Mouse (Mus musculus) layer of hippocampus, postnatal 10 days (tissue): ENCODE results near the gene Rab22a. TPM values are rescaled to one million over a fixed set of nuclear protein-coding genes. Genes with fewer than 3 reads are reported as not detected.
A peak's percentile ranks its signal among the peaks of the same experiment; 100 is the strongest.
"Not testable (repeated sequence)": the region's sequence is repeated elsewhere in the genome, so short reads cannot be mapped to it uniquely, and the experiment has no call there.

Experiments
- DNase-seq, 2 experiments: peaks; one replicate each; pipeline ENCODE4 v3.0.0; 2021; ENCODE audit warnings: low spot score in 2 of 2
- long read RNA-seq: library from polyadenylated mRNA; stranded (forward); transcript quantifications from one replicate; pipeline ENCODE4 v2.0.0, GENCODE M21; 2023
- total RNA-seq, 2 experiments: library from RNA; stranded (reverse); gene quantifications; 2 replicates each; pipeline ENCODE4 v1.2.3; 2021

The Rab22a gene
- 10 to 100 TPM; 22.3 to 24.4 TPM for total RNA-seq
- long read RNA-seq, full-length matches to known transcripts: 22 of 26 reads
- long read RNA-seq, partial matches to known transcripts: 0 of 26 reads
- long read RNA-seq, other reads (novel, unspliced or antisense): 4 of 26 reads

GRCm38 (mm10) chr2:173659057-173659925 is at the start of gene Rab22a:
Rab22a (plus strand) TSS chr2:173659760.
- DNase-seq: peak; percentile 96 to 97

DNA sequence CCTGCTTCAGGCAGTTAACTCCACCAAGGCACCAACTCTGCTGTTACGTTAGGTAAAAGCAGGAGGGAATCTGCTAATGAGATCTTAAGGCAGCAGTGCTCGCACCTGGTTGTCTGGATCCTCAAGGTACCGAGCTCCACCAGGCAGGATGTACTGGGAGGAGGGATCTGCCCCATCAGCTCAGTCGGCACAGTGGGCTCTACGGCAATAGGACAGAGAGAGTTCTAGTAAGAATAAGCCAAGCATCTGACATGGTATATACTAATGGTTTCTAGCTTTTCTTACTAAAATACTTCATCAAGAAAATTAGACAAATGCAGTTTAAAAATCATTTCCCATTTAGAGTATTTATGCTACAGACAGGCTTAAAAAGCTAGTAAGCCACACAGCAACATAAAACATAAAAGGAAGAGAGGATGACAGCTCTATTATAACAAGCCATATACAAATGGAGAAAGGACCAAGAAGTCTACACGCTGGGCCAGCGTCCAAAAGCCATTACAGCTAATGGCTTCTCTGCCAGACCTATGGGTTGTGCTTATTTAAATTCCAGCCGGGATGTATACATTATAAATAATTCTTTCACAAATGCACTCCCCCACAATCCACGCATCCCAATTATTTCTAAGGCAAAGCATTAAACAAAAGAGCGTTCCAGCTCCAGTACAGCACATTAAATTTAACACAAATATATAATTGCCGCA is 44.0 kb upstream of the Rab22a start:
- DNase-seq: no peak

DNA sequence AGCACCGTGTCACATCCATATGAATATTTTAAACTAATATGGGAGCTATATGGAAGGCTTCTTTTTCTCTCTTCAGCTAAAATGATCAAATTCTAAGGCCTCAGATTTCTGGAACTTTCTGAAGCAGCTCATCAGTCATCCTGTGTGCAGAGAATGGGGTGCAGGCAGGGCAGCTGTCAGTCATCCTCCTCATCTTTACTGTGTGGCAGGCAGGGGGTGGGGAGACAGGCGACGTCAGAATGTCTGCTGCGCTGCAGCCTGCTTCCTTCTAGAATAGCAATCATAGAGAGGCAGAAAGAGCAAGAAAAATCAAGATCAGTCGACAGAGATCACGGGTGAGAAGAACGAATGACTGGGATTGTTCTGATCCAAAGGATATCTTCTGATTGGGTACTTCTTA is 43.4 kb upstream of the Rab22a start:
- DNase-seq: no peak

GRCm38 (mm10) chr2:173619132-173619531 is 40.4 kb upstream of the Rab22a start:
- DNase-seq: no peak

DNA sequence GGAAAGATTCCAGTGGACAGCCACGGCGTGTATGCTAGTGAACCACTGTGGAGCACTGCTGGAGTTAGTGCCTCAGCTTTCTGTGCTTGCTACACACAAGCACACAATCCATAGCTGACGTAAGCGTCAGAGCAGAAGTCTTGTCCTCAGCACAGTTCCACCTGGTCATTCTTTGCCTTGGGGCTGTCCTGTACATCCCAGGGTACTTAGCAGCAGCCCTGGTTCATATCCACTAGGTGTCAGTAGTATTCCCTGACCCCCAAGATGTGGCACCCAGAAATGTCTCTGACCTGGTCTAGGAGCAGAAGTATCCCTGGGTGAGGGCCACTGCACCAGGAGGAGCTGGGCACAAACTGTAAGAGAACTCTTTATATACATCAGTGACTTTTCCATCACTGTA is 38.9 kb upstream of the Rab22a start:
- no peak for DNase-seq

DNA sequence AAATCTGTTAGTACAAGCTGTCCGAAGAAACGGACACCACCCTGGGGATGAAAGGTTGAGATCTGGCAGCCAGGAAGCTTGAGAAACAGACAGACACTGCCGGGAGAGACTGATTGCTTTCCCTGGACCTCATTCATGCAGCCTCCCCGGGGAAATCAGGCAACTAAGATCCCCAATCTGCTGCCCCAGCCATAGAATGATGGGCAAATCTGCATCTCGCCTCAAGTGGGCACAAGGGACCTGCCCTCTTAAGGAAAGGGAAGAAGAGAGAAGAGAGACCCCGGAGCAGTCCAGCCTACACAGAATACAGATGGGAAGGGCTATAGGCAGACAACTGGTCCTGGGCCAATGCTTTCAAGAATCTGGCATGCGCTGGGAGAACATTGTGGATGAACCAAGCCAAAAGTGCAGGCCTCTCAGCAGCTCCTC is 37.4 kb upstream of the Rab22a start:
- no peak for DNase-seq

DNA sequence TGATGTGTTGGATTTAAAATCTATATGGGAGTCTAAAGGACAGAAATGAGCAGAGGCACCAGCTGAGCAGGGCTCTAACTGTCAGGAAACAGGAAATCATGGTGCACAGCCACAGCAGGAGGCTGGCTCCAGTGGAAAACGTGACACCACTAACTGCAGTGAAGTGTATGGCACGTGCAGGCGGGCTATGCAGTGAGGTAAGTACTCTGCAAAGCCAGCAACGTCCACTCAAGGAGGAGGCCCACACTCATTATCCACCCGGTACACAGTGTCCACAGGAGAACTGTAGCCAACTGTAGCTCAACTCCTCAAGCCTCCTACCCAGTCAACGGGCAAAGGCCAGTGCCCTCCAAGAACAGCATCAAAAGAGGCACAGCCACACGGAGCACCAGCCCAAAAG is 34.9 kb upstream of the Rab22a start:
- DNase-seq: no peak

DNA sequence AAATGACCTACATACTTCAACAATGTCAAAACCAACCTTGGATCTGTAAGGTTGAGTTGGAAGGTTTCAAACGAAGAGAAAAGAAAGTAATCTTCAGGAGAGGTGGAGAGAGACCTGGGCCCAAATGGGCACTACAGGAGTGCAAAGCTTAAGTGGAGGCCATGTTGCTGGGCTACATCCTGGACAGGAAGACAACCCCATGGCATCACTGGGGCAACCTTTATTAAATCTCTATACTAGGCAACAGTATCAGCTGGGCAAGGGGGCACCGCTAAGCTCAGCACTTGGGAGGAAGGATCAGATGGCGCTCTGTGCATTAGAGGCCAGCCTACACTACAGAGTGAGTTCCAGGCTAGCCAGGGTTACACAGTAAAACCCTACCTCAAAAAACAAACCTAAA is 33.8 kb upstream of the Rab22a start:
- DNase-seq: no peak

DNA sequence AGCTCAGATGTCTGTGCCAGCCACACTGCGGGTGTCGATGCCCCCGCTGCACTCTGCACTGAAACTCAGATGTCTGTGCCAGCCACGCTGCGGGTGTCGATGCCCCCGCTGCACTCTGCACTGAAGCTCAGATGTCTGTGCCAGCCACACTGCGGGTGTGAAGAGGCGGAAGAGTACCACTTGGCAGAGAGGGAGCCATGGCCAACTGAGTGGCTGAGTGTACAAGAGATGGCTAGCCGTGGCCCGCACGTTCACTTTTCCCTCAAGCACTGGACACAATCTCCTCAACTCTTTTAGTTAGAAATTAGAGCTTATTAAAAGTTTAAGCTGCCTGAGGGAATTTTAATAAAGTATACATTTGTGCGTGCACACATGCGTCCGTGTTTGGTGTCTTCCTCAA is 25.5 kb upstream of the Rab22a start:
- DNase-seq: not testable (repeated sequence)

- no peak for DNase-seq
Observed at GRCm38 (mm10) chr2:173641370-173641769, 18.2 kb upstream of the Rab22a start.

DNA sequence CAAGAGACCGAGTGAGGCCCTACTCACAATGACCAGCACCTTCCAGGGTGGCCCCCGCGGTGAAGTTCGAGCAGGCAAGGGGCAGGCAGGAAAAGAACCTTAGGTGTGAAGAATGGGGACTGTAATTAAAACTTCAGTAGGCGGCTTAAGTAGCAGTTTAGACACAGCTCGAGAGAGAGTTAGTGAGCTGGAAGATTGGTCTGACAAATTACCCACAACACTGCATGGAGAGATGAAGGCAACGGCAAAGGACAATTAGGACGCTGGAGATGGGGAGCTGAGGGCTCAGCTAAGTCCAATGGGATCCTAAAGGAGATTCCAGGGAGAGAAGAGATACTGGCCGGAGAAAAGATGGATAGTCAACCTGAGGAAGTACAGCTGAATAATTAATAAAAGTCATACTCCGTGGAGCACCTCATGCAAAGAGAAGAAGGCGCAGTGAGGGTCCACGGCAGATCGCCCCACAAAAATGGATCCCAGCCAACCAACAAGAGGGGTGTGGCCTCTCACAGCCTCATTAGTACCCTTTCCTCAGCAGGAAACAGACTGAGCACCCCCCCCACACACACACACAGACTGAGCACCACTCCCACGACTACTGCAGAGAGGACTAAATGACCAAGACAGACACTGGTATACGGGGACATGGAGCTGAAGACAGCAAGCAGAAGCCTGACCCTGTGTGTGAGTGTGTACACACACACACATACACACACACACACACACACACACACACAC is 17.1 kb upstream of the Rab22a start:
- no peak for DNase-seq

DNA sequence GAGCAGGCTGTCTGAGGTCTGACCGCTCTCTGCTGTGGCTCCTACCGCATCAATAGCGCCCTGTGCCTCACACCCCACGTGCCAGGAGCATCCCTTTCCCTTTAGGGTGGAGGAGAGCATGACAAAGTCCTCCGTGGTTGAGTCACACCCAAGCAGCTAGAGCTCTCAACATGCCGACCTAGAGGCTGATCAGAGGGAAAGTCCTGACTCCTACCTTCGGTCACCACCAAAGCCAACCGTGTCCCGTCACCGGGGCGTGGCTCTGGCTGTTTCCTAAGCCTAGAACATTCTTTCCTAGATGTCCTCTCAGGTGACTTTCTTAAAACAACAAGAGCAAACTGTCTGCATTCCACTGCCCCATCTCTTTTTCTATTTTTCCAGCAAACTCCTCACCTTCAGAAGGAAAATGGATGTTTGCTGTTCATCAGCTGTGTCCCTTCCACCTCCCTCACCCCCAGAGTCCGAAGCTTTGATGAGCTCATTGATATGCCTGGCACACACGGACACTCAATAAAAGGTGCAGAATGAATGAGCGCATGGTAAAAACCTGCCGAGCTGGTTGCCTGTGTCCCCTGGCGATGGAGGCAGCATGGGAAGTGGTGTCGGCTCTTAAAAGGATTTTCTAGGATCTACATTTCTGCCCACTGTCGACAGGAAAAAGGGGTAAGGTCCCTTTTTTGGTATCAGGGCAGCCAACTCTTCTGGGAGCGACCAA is 12.2 kb upstream of the Rab22a start:
- DNase-seq: no peak

DNA sequence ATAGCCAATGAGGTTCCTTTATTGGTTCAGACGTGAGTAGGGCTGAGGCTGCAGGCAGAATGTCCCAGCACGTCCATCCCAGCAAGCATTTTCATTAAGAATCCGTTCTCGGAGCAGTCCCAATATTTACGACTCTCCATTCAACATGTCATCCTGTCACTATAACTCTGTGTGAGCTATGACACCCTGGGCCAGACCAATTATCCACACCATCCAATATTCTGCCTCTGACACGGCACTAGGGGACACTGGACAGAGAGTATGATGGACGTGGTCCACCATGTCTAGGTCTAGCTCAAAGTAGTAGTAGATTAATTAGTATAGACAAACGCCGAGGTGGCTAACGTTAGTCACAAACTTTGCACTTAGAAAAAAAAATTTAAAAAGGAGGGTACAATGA is 9.8 kb upstream of the Rab22a start:
- DNase-seq: no peak

GRCm38 (mm10) chr2:173653526-173653925 is 6.0 kb upstream of the Rab22a start:
- no peak for DNase-seq

- DNase-seq: no peak
Observed at GRCm38 (mm10) chr2:173657736-173658135, 1.8 kb upstream of the Rab22a start.

DNA sequence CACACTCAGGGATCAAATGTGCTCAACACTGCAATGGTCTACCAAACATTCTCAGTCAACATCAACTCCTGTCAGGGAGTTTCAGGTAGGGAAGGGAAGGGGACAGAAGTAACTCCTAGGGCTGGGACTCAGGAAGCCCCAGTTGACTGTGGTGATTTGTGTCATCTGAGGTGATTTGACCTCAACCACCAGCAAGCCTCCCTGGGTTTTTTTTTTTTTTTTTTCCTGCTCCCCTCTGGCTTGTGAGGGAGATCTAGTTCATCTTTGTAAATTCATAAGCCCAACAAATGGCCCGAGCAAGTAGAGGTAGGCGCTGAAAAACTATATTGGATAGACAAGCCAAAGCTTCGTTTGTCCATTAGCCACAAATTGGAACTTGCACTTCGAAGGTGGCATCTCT is 1.0 kb upstream of the Rab22a start:
- no peak for DNase-seq

DNA sequence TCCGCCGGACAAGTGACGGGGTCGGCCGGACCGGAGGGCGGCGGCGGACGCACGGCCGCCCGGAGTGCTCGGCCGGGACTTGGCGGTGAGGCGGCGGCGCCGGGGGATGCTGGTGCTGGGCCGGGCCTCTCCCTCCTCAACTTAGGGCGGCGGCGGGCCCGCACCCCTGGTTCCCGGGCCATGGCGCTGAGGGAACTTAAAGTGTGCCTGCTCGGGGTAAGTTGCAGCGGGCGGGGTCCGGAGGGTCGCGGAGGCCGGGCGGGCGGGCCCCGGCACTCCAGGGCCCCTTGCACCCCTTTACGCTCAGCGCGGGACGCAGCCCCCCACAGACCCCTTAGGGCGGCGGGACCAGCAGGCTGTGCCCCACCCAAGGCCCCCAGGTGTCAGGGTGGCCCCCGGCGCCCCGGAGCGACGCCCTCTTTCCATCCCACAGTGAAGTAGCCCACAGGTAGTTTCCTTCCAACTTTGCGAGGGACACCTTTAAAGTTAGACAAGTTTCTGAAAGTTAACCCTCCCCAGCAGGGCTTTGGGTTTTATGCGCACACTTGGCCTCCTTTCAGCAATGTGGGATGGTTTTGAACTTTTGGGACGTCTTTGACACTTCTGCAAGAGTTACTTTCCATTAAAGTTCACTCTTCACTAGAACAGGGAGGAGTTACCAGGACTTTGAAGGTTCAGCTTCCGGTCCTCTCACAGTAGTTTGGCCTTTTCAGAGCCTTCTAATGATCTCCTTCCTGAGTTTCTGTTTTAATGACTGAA is 545 bp downstream of the Rab22a start:
- DNase-seq: no peak

- DNase-seq: no peak
Observed at GRCm38 (mm10) chr2:173662255-173662950, 2.8 kb downstream of the Rab22a start.

DNA sequence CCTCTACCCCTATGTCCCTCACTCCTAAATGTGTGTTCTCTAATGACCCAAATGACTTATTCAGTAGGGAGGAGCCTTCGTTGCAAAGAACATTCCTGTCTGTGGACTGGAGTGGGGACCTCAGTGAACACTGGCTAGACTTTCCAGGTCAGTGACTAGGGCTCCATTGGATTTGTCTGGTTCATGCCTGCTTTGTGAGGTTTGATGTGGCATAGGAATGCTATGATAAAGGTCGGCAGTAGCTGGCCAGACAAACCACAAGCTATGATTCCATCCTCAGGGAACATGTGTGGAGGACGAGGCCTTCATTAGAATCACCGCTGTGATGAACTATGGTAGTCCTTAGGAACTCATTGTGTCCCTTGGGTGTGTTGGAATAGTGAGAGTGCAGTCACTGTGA is 5.2 kb downstream of the Rab22a start:
- no peak for DNase-seq

GRCm38 (mm10) chr2:173665271-173665670 is 5.7 kb downstream of the Rab22a start:
- DNase-seq: no peak
